Mouse (Mus musculus) midbrain, embryonic 14.5 days (tissue): ENCODE results near the gene Capns1. TPM values are rescaled to one million over a fixed set of nuclear protein-coding genes. Genes with fewer than 3 reads are reported as not detected.
"Not testable (repeated sequence)": the region's sequence is repeated elsewhere in the genome, so short reads cannot be mapped to it uniquely, and the experiment has no call there.

Experiments used
- ATAC-seq: fragments of 200-750 bp; cut with Nextera tagmentation; 2 replicates; pipeline ENCODE4 v1.8.0; 2017; ENCODE audit warnings: moderate number of reproducible peaks, moderate library complexity; ENCODE audit not compliant: low FRiP score, low TSS enrichment
- DNase-seq: peaks from one replicate; pipeline ENCODE4 v3.0.0-alpha.2; 2015
- H3K27ac ChIP-seq: fragments of 300-500 bp; sonication (generic); replicated peaks from 2 replicates; pipeline ENCODE4 v1.5.1; 2014; ENCODE audit warnings: mild to moderate bottlenecking, low read depth, low read length, moderate library complexity
- H3K27me3 ChIP-seq: fragments of 300-500 bp; sonication (generic); 2 replicates; pipeline ENCODE4 v1.6.1; 2014; ENCODE audit warnings: low read length, control low read depth, mixed read lengths; ENCODE audit not compliant: control insufficient read depth, insufficient read depth
- H3K36me3 ChIP-seq: fragments of 300-500 bp; sonication (generic); 2 replicates; pipeline ENCODE4 v1.6.1; 2014; ENCODE audit warnings: low read length, control low read depth; ENCODE audit not compliant: control insufficient read depth, insufficient read depth
- H3K4me1 ChIP-seq: fragments of 300-500 bp; sonication (generic); 2 replicates; pipeline ENCODE4 v1.6.1; 2014; ENCODE audit warnings: mild to moderate bottlenecking, antibody characterized with exemption, low read length, control low read depth; ENCODE audit not compliant: control insufficient read depth, insufficient read depth
- H3K4me2 ChIP-seq: fragments of 300-500 bp; sonication (generic); 2 replicates; pipeline ENCODE4 v1.6.1; 2014; ENCODE audit warnings: mild to moderate bottlenecking, low read length, moderate library complexity
- H3K4me3 ChIP-seq: fragments of 300-500 bp; sonication (generic); replicated peaks from 2 replicates; pipeline ENCODE4 v1.5.1; 2014; ENCODE audit warnings: low read depth, low read length
- H3K9ac ChIP-seq: fragments of 300-500 bp; sonication (generic); replicated peaks from 2 replicates; pipeline ENCODE4 v1.6.1; 2014; ENCODE audit warnings: mild to moderate bottlenecking, low read length, moderate library complexity
- H3K9me3 ChIP-seq: fragments of 300-500 bp; sonication (generic); 2 replicates; pipeline ENCODE4 v1.6.1; 2016; ENCODE audit warnings: low read length, control low read depth, mixed read lengths; ENCODE audit not compliant: control insufficient read depth
- WGBS: fragments of 180-500 bp; shearing (Covaris S2); extraction: QIAGEN DNeasy Blood & Tissue Kit; methylation state at CpG from one replicate; pipeline ENCODE4 v1.1.7; 2014; 5-methylcytosine and 5-hydroxymethylcytosine counted together
- polyA plus RNA-seq: library from polyadenylated mRNA; unstranded; fragments of >200 nt; fragmentation: Nextera tagmentation; extraction: Ambion mirVana; gene quantifications from 2 replicates; pipeline ENCODE4 v1.2.1, GENCODE M21; 2014

The Capns1 gene
- polyA plus RNA-seq, 1 experiment from 2014 or later: 53.0 TPM

GRCm38 (mm10) chr7:30189116-30189491 lies 9.5 kb downstream of the Capns1 start:
- H3K36me3 ChIP-seq: peaks cover 73% of the 10 kb centered on the region
- no peak for ATAC-seq
- H3K27ac ChIP-seq: no peak overlapping the region

GRCm38 (mm10) chr7:30188344-30189115 lies 10.1 kb downstream of the Capns1 start:
- ATAC-seq (no peak), DNase-seq (no peak)
- H3K4me2 ChIP-seq: no peak overlapping the region
- peaks cover 14% of the 10 kb centered on the region for H3K4me1 ChIP-seq
- H3K4me3 ChIP-seq: no peak overlapping the region
- no peak overlapping the region for H3K9ac ChIP-seq
- no peaks in the 10 kb centered on the region for H3K27me3 ChIP-seq
- H3K9me3 ChIP-seq: no peaks in the 10 kb centered on the region
- 91% methylated on average over 12 of the region's 12 CpGs for WGBS
- no peak overlapping the region for H3K27ac ChIP-seq
- peaks cover 73% of the 10 kb centered on the region for H3K36me3 ChIP-seq

More at GRCm38 (mm10) chr7:30189116-30189491, 9.5 kb downstream of the Capns1 start:
- no peaks in the 10 kb centered on the region for H3K27me3 ChIP-seq
- DNase-seq: no peak
- no peaks in the 10 kb centered on the region for H3K9me3 ChIP-seq
- H3K9ac ChIP-seq: no peak overlapping the region
- no peak overlapping the region for H3K4me2 ChIP-seq
- WGBS: 87% methylated on average over 4 of the region's 4 CpGs
- H3K4me1 ChIP-seq: peaks cover 12% of the 10 kb centered on the region
- H3K4me3 ChIP-seq: no peak overlapping the region

- no peak overlapping the region for H3K4me3 ChIP-seq
- H3K9ac ChIP-seq: no peak overlapping the region
- peaks cover 46% of the 10 kb centered on the region for H3K36me3 ChIP-seq
- H3K27me3 ChIP-seq: no peaks in the 10 kb centered on the region
- no peak for DNase-seq
- peaks cover 4% of the 10 kb centered on the region; the same call in 1 of the 2 replicates for H3K4me1 ChIP-seq
- H3K4me2 ChIP-seq: no peak overlapping the region
- no peak overlapping the region for H3K27ac ChIP-seq
- no peak for ATAC-seq
- H3K9me3 ChIP-seq: no peaks in the 10 kb centered on the region
- 70% methylated on average over 13 of the region's 13 CpGs for WGBS
Observed at GRCm38 (mm10) chr7:30184641-30185348, 13.8 kb downstream of the Capns1 start.

- peak within 1 kb of the TSS; percentile 34 for H3K4me2 ChIP-seq
- H3K27me3 ChIP-seq: no peaks in the 10 kb centered on the region
- no peak within 1 kb of the TSS for H3K27ac ChIP-seq
- no peak within 1 kb of the TSS for H3K4me3 ChIP-seq
- under 1% methylated on average over 11 of the region's 11 CpGs for WGBS
- H3K36me3 ChIP-seq: peaks cover 38% of the 10 kb centered on the region
- no peak within 1 kb of the TSS; the same call in 1 of the 2 replicates for H3K9ac ChIP-seq
- peaks cover 4% of the 10 kb centered on the region; the same call in 1 of the 2 replicates for H3K4me1 ChIP-seq
- DNase-seq (peak; percentile 76), ATAC-seq (peak; percentile 41; the same call in 1 of the 2 replicates)
- H3K9me3 ChIP-seq: no peaks in the 10 kb centered on the region
Observed at GRCm38 (mm10) chr7:30183879-30184289, 14.7 kb downstream of the Capns1 start, which contains the start of gene Cox7a1. TSS of gene Cox7a1 (plus strand) at chr7:30184144.

GRCm38 (mm10) chr7:30183189-30183588 lies 15.4 kb downstream of the Capns1 start:
- not testable (repeated sequence) for H3K4me1 ChIP-seq, H3K4me2 ChIP-seq, H3K9me3 ChIP-seq, H3K27me3 ChIP-seq, ATAC-seq, H3K9ac ChIP-seq, H3K27ac ChIP-seq, DNase-seq, H3K4me3 ChIP-seq
- peaks cover 38% of the 10 kb centered on the region for H3K36me3 ChIP-seq
- 67% methylated on average over 7 of the region's 7 CpGs for WGBS

- not testable (repeated sequence) for H3K4me2 ChIP-seq, H3K9me3 ChIP-seq, H3K27me3 ChIP-seq, H3K4me3 ChIP-seq, H3K9ac ChIP-seq, ATAC-seq, DNase-seq, H3K4me1 ChIP-seq
- Histone ChIP-seq H3K27ac (peak overlapping the region; percentile 37; the same call in 1 of the 2 replicates), H3K36me3 (peaks cover 33% of the 10 kb centered on the region)
- WGBS: 94% methylated on average over 10 of the region's 10 CpGs
Observed at GRCm38 (mm10) chr7:30181929-30182328, 16.7 kb downstream of the Capns1 start.

- Histone ChIP-seq H3K36me3 (peaks cover 32% of the 10 kb centered on the region), H3K9ac (no peak overlapping the region), H3K27me3 (no peaks in the 10 kb centered on the region), H3K4me3 (no peak overlapping the region), H3K4me1 (peaks cover 4% of the 10 kb centered on the region; the same call in 1 of the 2 replicates), H3K27ac (peak overlapping the region; percentile 37; the same call in 1 of the 2 replicates), H3K4me2 (no peak overlapping the region), H3K9me3 (no peaks in the 10 kb centered on the region)
- 3% methylated on average over 4 of the region's 4 CpGs for WGBS
- ATAC-seq: no peak
- peak; percentile 90 for DNase-seq
Observed at GRCm38 (mm10) chr7:30181308-30181707, 17.3 kb downstream of the Capns1 start.

GRCm38 (mm10) chr7:30178256-30178655 lies 20.4 kb downstream of the Capns1 start:
- no peak overlapping the region for H3K27ac ChIP-seq
- no peaks in the 10 kb centered on the region for H3K4me1 ChIP-seq
- WGBS: 88% methylated on average over 11 of the region's 11 CpGs
- H3K27me3 ChIP-seq: no peaks in the 10 kb centered on the region
- no peak overlapping the region for H3K9ac ChIP-seq
- H3K4me3 ChIP-seq: no peak overlapping the region
- no peak overlapping the region for H3K4me2 ChIP-seq
- no peak for DNase-seq
- no peaks in the 10 kb centered on the region for H3K9me3 ChIP-seq
- ATAC-seq: no peak
- peaks cover 29% of the 10 kb centered on the region for H3K36me3 ChIP-seq
